Mouse (Mus musculus): ENCODE measurements at regions not wholly inside any gene's neighbourhood (a gene's known extent, or its start where the extent isn't known, plus 50 kb on each side); places are given as distances from the start of the nearest gene placed in this dataset.

DNA sequence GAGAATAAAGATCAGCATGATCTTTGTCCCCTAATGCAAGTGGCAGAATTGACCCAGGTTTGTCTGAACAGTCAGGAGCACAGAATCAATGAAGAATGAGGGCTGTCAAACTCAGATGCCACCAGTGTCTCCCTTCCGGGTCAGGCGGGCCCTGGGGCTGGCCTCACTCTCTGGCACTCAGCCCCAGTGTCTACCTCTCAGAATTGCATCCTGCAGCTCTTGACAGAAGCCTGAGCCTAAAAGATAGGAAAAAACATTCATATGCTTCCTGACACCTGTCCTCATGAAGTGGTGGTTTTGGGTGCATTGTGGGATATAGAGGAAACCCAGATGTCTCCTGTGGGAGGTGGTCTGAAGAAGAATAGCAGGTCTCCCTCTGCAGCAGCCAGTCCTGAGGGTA is 107.9 kb upstream of the Sfswap start:
- no peaks in the 10 kb centered on the region for H3K36me3 ChIP-seq
- H3K27me3 ChIP-seq: peaks cover 6% of the 10 kb centered on the region; the same call in 1 of the 2 replicates
- no peak overlapping the region for H3K4me2 ChIP-seq (replicated peaks)
- no peak for ATAC-seq (ENCODE audit: insufficient number of reproducible peaks, low FRiP score, low TSS enrichment, low read depth)
- no peaks in the 10 kb centered on the region for H3K4me1 ChIP-seq
- no peak overlapping the region for H3K27ac ChIP-seq (replicated peaks)
- H3K9me3 ChIP-seq (replicated peaks): no peaks in the 10 kb centered on the region
- 74% methylated on average over 2 of the region's 2 CpGs for WGBS
- no peak overlapping the region for H3K9ac ChIP-seq
- no peak overlapping the region for H3K4me3 ChIP-seq (replicated peaks)

DNA sequence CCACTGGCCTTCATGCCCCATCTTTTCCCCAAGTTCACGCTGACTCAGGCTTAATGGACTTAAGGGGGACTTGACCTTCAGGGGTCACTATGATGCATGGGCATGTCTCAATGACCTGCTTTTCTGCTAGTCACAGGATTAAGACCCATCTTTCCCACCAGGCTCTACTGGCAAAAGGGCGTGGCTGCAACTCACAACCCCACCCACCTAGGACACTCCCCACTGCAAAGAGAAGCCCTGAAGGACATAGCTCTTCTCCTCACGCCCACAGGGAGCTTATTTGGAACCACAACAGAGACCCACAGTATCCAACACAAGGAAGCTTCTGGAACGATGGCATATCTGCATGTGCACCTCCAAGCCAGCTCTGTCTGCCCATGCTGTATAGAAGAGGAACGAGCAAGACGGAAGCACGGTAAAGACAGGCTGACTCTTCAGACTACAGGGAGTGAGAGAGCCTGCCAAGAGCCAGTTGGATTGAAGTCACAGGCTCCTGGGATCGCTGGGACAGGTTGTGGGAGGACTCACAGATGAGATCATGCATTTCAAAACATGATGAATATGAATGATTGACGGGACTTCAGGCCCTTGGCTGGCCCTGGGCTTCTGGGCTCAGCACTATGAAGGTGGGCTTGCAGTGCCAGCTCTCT is 107.3 kb upstream of the Sfswap start:
- Histone ChIP-seq H3K36me3 (no peaks in the 10 kb centered on the region), H3K9me3 (replicated peaks) (no peaks in the 10 kb centered on the region), H3K4me3 (replicated peaks) (no peak overlapping the region), H3K27ac (replicated peaks) (no peak overlapping the region), H3K4me1 (no peaks in the 10 kb centered on the region), H3K4me2 (replicated peaks) (no peak overlapping the region), H3K27me3 (peaks cover 6% of the 10 kb centered on the region; the same call in 1 of the 2 replicates), H3K9ac (no peak overlapping the region)
- 72% methylated on average over 9 of the region's 9 CpGs for WGBS
- no peak for ATAC-seq (ENCODE audit: insufficient number of reproducible peaks, low FRiP score, low TSS enrichment, low read depth)

DNA sequence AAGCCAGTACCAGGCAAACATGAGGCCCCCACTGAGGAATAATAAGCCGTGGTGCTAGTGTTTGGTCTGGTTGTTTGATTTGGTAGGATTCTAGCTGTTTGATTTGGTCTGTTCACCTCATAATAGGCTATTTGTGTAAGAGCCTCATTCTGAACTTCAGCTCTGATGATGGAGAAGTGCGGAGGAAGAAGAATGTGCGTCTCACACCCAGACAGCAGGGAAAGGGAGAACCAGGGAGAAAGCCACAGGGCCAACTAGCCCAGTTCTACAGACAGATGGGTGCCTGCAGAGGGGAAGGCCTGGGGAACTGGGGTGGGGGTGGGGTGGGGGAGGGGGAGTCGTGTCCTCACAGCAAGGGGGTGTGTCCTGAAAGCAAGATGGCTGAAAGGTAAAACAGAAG is 106.6 kb upstream of the Sfswap start:
- no peaks in the 10 kb centered on the region for H3K4me1 ChIP-seq
- H3K27ac ChIP-seq (replicated peaks): no peak overlapping the region
- no peak overlapping the region for H3K4me2 ChIP-seq (replicated peaks)
- H3K27me3 ChIP-seq: peaks cover under 1% of the 10 kb centered on the region; the same call in 1 of the 2 replicates
- H3K9ac ChIP-seq: no peak overlapping the region
- no peaks in the 10 kb centered on the region for H3K9me3 ChIP-seq (replicated peaks)
- WGBS: 63% methylated on average over 4 of the region's 4 CpGs
- ATAC-seq (ENCODE audit: insufficient number of reproducible peaks, low FRiP score, low TSS enrichment, low read depth): no peak
- H3K4me3 ChIP-seq (replicated peaks): no peak overlapping the region
- H3K36me3 ChIP-seq: no peaks in the 10 kb centered on the region

DNA sequence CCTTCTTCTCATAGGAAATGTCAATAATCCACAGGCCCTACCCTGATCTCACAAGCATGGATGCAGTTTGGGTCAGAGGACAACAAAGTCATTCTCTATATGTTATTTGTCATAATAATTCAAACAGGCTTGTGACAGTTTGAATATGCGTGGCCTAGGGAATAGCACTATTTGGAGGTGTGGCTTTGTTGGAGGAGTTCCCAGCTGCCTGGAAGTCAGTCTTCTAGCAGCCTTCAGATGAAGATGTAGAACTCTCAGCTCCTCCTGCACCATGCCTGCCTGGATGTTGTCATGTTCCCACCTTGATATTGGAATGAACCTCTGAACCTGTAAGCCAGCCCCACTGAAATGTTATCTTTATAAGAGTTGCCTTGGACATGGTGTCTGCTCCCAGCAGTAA is 103.7 kb upstream of the Sfswap start:
- H3K27ac ChIP-seq (replicated peaks): no peak overlapping the region
- no peaks in the 10 kb centered on the region for H3K4me1 ChIP-seq
- H3K9me3 ChIP-seq (replicated peaks): no peaks in the 10 kb centered on the region
- H3K36me3 ChIP-seq: no peaks in the 10 kb centered on the region
- ATAC-seq (ENCODE audit: insufficient number of reproducible peaks, low FRiP score, low TSS enrichment, low read depth): no peak
- H3K4me2 ChIP-seq (replicated peaks): no peak overlapping the region
- no peak overlapping the region for H3K4me3 ChIP-seq (replicated peaks)
- H3K9ac ChIP-seq: no peak overlapping the region
- 64% methylated on average over 1 of the region's 1 CpGs for WGBS
- no peaks in the 10 kb centered on the region for H3K27me3 ChIP-seq

DNA sequence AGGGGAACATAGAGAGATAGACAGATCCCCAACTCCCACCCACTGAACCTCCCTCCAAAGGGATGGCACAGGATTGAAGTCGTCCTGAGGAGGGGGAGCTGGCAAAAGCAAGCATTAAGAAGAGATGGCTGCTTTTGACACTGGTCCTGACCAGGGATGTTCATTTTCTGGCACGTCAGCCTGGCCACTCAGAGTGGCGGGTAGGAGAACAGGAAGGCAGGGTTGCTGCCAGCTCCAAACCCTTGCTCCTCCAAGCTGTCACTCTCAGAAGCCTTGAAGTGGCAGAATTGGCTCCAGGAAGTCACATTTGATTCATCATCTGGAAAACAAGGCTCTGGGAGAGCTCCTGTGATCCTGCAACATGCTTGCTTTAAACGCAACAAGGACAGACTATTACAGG is 94.8 kb upstream of the Sfswap start:
- 40% methylated on average over 4 of the region's 4 CpGs for WGBS
- Histone ChIP-seq H3K4me3 (replicated peaks) (no peak overlapping the region), H3K36me3 (no peaks in the 10 kb centered on the region), H3K9ac (no peak overlapping the region), H3K4me1 (peaks cover 10% of the 10 kb centered on the region; the same call in 1 of the 2 replicates), H3K9me3 (replicated peaks) (no peaks in the 10 kb centered on the region), H3K27me3 (no peaks in the 10 kb centered on the region), H3K27ac (replicated peaks) (no peak overlapping the region), H3K4me2 (replicated peaks) (no peak overlapping the region)
- ATAC-seq (ENCODE audit: insufficient number of reproducible peaks, low FRiP score, low TSS enrichment, low read depth): no peak

DNA sequence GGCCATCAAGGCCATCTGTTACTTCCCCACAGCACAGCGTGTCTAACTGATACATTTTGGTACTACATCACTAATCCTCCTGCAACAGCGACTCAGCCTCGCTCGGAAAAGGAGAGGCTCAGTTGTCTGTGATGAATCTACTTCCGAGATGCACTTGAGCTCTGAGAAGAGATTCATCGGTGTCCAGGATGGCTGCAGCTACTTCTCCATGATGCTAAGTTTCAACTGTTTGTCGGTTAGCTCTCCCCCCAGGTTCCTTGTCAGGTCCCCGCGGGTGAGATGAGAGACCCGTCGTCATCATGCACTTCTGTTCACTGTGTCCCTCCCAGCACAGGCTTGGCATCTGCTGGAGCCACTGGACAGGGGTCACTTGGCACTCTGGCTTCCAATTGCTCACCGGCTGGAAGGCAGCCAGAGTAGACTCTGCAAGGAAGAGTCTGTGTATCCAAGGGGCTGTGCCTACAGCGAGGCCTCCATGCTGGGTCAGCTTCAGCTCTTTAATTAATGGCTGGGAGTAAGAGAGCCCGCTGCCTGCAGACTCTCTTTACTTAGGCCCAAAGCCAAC is 91.5 kb upstream of the Sfswap start:
- Histone ChIP-seq H3K9ac (no peak overlapping the region), H3K27ac (replicated peaks) (no peak overlapping the region), H3K4me2 (replicated peaks) (no peak overlapping the region), H3K4me1 (peaks cover 10% of the 10 kb centered on the region; the same call in 1 of the 2 replicates), H3K36me3 (no peaks in the 10 kb centered on the region), H3K27me3 (no peaks in the 10 kb centered on the region), H3K4me3 (replicated peaks) (no peak overlapping the region), H3K9me3 (replicated peaks) (no peaks in the 10 kb centered on the region)
- no peak for ATAC-seq (ENCODE audit: insufficient number of reproducible peaks, low FRiP score, low TSS enrichment, low read depth)
- WGBS: 72% methylated on average over 14 of the region's 14 CpGs

DNA sequence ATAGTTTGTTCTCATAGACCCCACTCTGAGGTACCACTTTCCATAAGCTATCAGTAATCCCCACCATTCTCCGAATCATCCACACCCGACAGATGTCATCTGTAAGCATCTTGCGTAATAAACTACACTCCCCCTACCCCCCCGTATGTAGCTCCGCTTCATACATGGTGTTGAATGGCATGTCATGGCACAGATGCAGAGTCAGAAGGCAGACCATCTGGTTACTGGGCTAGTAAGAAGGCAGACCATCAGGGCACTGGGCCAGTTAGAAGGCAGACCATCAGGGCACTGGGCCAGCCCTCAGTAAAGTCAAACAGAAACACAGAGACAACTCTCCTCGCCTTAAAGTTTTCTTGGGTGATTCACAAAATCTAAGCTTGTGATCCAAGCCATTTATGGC is 88.9 kb upstream of the Sfswap start:
- Histone ChIP-seq H3K27me3 (no peaks in the 10 kb centered on the region), H3K9me3 (replicated peaks) (no peaks in the 10 kb centered on the region), H3K4me3 (replicated peaks) (no peak overlapping the region), H3K36me3 (no peaks in the 10 kb centered on the region), H3K4me2 (replicated peaks) (no peak overlapping the region), H3K27ac (replicated peaks) (no peak overlapping the region), H3K9ac (no peak overlapping the region), H3K4me1 (peaks cover 11% of the 10 kb centered on the region; the same call in 1 of the 2 replicates)
- ATAC-seq (ENCODE audit: insufficient number of reproducible peaks, low FRiP score, low TSS enrichment, low read depth): no peak
- 87% methylated on average over 6 of the region's 6 CpGs for whole genome bisulfite sequencing

DNA sequence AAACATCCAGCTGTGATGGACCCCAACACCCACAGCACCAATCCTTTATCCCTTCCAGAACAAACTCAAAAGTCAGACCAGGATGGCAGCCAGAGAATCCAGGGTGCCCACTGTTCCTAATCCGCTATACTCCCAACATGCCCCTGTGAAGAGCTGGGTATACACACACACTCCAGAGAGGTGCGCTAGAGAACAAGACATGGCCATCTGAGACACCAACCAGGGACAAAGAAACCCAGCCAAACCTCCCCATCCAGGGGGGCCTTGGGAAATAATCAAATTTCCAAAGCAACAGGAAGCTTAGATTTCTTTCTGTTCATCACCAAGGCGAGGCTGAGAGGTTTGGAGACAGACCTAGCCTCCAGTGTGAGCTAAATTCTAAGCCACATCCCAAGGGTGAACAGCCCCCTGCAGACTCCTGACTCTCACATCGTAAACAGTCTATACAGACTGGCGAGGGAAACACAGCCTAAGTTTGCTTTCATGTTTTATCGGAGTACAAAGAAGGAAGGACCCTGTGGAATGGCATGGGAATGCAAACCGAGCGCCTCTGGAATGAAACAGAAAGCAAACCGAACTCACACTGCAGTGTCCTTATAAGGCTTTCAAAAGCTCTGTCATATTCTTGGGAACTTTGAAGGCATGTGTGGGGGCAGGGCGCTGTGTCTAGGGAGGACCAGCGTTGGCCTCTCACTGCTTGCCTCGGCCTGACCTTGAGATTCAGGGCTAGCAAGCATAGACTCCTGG is 85.9 kb upstream of the Sfswap start:
- Histone ChIP-seq H3K36me3 (no peaks in the 10 kb centered on the region), H3K4me3 (replicated peaks) (0 out of 2 replicates have a peak overlapping the region, but pooled peaks have one; percentile 5), H3K4me1 (peaks cover 11% of the 10 kb centered on the region; the same call in 1 of the 2 replicates), H3K9me3 (replicated peaks) (no peaks in the 10 kb centered on the region), H3K4me2 (replicated peaks) (peak overlapping the region; percentile 34), H3K27me3 (no peaks in the 10 kb centered on the region), H3K9ac (no peak overlapping the region), H3K27ac (replicated peaks) (peak overlapping the region; percentile 39; the same call in 1 of the 2 replicates)
- ATAC-seq (ENCODE audit: insufficient number of reproducible peaks, low FRiP score, low TSS enrichment, low read depth): no peak; the same call in 1 of the 2 replicates
- WGBS: 29% methylated on average over 12 of the region's 12 CpGs

DNA sequence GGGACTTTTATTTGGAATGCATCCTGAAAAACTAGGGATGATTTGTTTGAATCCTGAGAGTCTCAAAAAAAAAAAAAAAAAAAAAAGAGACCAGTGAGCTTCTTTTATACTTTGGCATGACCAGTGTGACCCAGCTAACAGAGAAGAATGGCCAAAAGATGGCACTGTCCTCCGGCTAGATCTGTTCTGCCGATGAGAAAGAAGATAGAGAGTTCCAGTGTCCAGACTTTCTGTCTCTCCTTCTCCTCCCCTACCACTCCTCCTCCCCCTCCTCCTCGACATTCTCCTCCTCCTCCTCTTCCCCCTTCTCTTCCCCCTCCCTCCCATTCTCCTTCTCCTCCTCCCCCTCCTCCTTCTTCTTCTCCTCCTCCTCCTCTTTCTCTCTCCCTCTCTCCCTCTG is 84.6 kb upstream of the Sfswap start:
- WGBS: 8% methylated on average over 3 of the region's 3 CpGs
- peaks cover 11% of the 10 kb centered on the region; the same call in 1 of the 2 replicates for H3K4me1 ChIP-seq
- H3K4me3 ChIP-seq (replicated peaks): no peak overlapping the region
- no peak overlapping the region for H3K4me2 ChIP-seq (replicated peaks)
- ATAC-seq (ENCODE audit: insufficient number of reproducible peaks, low FRiP score, low TSS enrichment, low read depth): no peak
- no peak overlapping the region for H3K9ac ChIP-seq
- no peak overlapping the region for H3K27ac ChIP-seq (replicated peaks)
- no peaks in the 10 kb centered on the region for H3K27me3 ChIP-seq
- H3K36me3 ChIP-seq: no peaks in the 10 kb centered on the region
- no peaks in the 10 kb centered on the region for H3K9me3 ChIP-seq (replicated peaks)

DNA sequence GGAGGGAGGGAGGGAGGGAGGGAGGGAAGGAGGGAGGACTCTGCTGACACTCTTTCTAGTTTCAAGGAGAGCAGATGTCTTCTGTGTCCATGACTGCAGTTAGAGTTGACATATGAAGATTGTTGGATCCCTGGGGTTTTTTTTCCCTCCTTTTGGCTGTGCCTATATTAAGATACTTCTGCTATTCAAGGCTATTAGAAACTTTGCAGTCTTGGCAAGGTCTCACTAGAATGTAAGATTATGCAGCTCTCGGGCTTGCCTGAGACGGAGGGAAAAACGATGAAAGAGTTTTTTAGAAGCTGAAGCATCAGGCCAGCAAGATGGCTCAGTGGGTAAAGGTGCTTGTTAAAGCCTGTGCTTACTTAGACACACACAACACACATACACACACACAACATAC is 83.5 kb upstream of the Sfswap start:
- no peak for ATAC-seq (ENCODE audit: insufficient number of reproducible peaks, low FRiP score, low TSS enrichment, low read depth)
- WGBS: 43% methylated on average over 3 of the region's 3 CpGs
- Histone ChIP-seq H3K4me3 (replicated peaks) (no peak overlapping the region), H3K4me2 (replicated peaks) (no peak overlapping the region), H3K36me3 (no peaks in the 10 kb centered on the region), H3K27ac (replicated peaks) (no peak overlapping the region), H3K9me3 (replicated peaks) (no peaks in the 10 kb centered on the region), H3K4me1 (peaks cover 11% of the 10 kb centered on the region; the same call in 1 of the 2 replicates), H3K27me3 (no peaks in the 10 kb centered on the region), H3K9ac (no peak overlapping the region)

DNA sequence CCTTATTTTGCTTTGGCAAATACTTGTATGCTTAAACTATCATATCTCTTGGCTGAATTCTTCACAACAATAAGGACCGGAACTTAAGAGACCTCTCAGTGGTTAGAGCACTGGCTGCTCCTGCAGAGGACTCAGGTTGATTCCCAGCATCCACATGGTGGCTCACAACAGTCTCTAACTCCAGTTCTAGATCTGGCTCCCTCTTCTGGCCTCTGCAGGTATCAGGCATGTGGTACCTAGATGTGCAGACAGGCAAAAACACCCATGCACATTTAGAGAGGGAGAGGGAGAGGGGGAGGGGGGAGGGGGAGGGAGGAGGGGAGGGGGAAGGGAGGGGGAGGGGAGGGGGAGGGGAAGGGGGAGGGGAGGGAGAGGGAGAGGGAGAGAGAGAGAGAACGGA is 80.0 kb upstream of the Sfswap start:
- 73% methylated on average over 2 of the region's 2 CpGs for WGBS
- Histone ChIP-seq H3K9me3 (replicated peaks) (no peaks in the 10 kb centered on the region), H3K27me3 (no peaks in the 10 kb centered on the region), H3K36me3 (no peaks in the 10 kb centered on the region), H3K27ac (replicated peaks) (no peak overlapping the region), H3K4me1 (0 out of 2 replicates have a peak, but pooled peaks cover under 1% of the 10 kb centered on the region), H3K4me3 (replicated peaks) (no peak overlapping the region), H3K4me2 (replicated peaks) (no peak overlapping the region), H3K9ac (no peak overlapping the region)
- no peak for ATAC-seq (ENCODE audit: insufficient number of reproducible peaks, low FRiP score, low TSS enrichment, low read depth)
